In genomic region chr10:81014393-81015384, GRCm38 (mm10) we compare ENCODE assay signal across 8 mouse cellular contexts. TPM values are rescaled to one million over a fixed set of nuclear protein-coding genes. Genes with fewer than 3 reads are reported as not detected.
DNase-seq lines count a peak whose midpoint lies in the region; ATAC-seq lines count a peak whose summit lies in the region.

Gene Gng7 (minus strand): TSS chr10:81014945.

- peak within 1 kb of the TSS; percentile 69 for H3K4me2 ChIP-seq in hindbrain, embryonic 16.5 days (ENCODE audit: low read length)

- H3K36me3 ChIP-seq in hindbrain, embryonic 16.5 days (ENCODE audit: control insufficient read depth, insufficient read depth, low read length), result 0 out of 2 replicates have a peak, but pooled peaks cover 4% of the 10 kb centered on the region
- no peaks in the 10 kb centered on the region for H3K36me3 ChIP-seq in macrophage (ENCODE audit: inconsistent target)

- WGBS in hindbrain, embryonic 16.5 days, result 8% methylated on average over 31 of the region's 31 CpGs
- 9% methylated on average over 30 of the region's 31 CpGs for WGBS in macrophage (ENCODE audit: missing documents)

- H3K27me3 ChIP-seq in hindbrain, embryonic 16.5 days (replicated peaks; ENCODE audit: control insufficient read depth, insufficient read depth, low read length), result no peaks in the 10 kb centered on the region

- peak; percentile 98 for ATAC-seq in hindbrain, embryonic 16.5 days

- peak; percentile 96 for DNase-seq in WW6 (ENCODE audit: low read depth, low spot score)
- peak; percentile 92 to 97 for DNase-seq in cerebellum, postnatal 4 days (ENCODE audit: low spot score in 2 of 2)
- DNase-seq in gastrocnemius, adult 18-20 months (ENCODE audit: low spot score), result peak; percentile 99
- peak; percentile 94 for DNase-seq in left cerebral cortex, adult 18-20 months (ENCODE audit: low spot score in 2 of 2)
- peak; percentile 97 for DNase-seq in right cerebral cortex, adult 18-20 months
- peak; percentile 78 for DNase-seq in urinary bladder, postnatal 10 days (ENCODE audit: low spot score)

- H3K4me3 ChIP-seq in hindbrain, embryonic 16.5 days (ENCODE audit: low read length), result peak within 1 kb of the TSS; percentile 48
- peak within 1 kb of the TSS; percentile 11; the same call in 1 of the 2 replicates for H3K4me3 ChIP-seq in macrophage (ENCODE audit: inconsistent target)

- no peaks in the 10 kb centered on the region for H3K9me3 ChIP-seq in hindbrain, embryonic 16.5 days (ENCODE audit: control insufficient read depth, low read length)

- H3K9ac ChIP-seq in hindbrain, embryonic 16.5 days (ENCODE audit: low read depth, low read length), result peak within 1 kb of the TSS; percentile 61

- peaks cover 6% of the 10 kb centered on the region; the same call in 1 of the 2 replicates for H3K4me1 ChIP-seq in hindbrain, embryonic 16.5 days (ENCODE audit: control insufficient read depth, insufficient read depth, low read depth, low read length)

- no peak within 1 kb of the TSS for H3K27ac ChIP-seq in hindbrain, embryonic 16.5 days (ENCODE audit: low read depth, low read length)
- no peak within 1 kb of the TSS for H3K27ac ChIP-seq in macrophage

- H3K79me2 ChIP-seq in macrophage (ENCODE audit: inconsistent target), result no peaks in the 10 kb centered on the region

RNA-seq across cellular contexts. Expression of gene Gng7, which starts in this region (rescaled TPM):
- total RNA-seq in gastrocnemius, adult 18-20 months (2021), result 1 to 10 TPM; 2.3 to 2.5 TPM
- polyA plus RNA-seq in hindbrain, embryonic 16.5 days (2015; fragmentation: Nextera tagmentation; extraction: Ambion mirVana), result 25.4 and 27.0 TPM in 2 replicates
- 100 to 1,000 TPM; 107 to 137 TPM for total RNA-seq in left cerebral cortex, adult 18-20 months (2021)
- 1 to 10 TPM in 3 of 26 experiments, under 1 TPM in 14, not detected in 9; 0.12 to 2.3 (median 0.61) TPM for total RNA-seq in macrophage (2018; cell fraction: chromatin; rRNA removed)
- total RNA-seq in macrophage (2018; cell fraction: cytosol; rRNA removed), result 1 to 10 TPM in 24 of 26 experiments, under 1 TPM in 2; 0.84 to 2.0 (median 1.4) TPM
- total RNA-seq in macrophage (2018; cell fraction: nucleus; rRNA removed), result 1 to 10 TPM in 3 of 26 experiments, under 1 TPM in 21, not detected in 2; 0.29 to 1.4 (median 0.63) TPM
- 0.88 to 1.1 TPM (median 0.93 TPM) in 3 replicates for polyA plus RNA-seq in macrophage (2018)

Comparison
In these comparisons a context has a peak if more than half of its experiments do, and no peak if none do; other contexts are left out.
1. RNA of gene Gng7 (total RNA-seq): 107 to 137 TPM in left cerebral cortex, adult 18-20 months; 2.3 to 2.5 TPM in gastrocnemius, adult 18-20 months; every median in the first group is over 10 times any median in the second.
2. RNA of gene Gng7 (polyA plus RNA-seq): 25.4 to 27.0 TPM in hindbrain, embryonic 16.5 days; 0.88 to 1.1 TPM in macrophage; every median in the first group is over 10 times any median in the second.
3. Peak in every context shown above with its lines, with median percentiles within 50 percentile points of each other: DNase-seq.